Mouse (Mus musculus): Measurements from ENCODE around the gene Slc36a3.
A peak's percentile ranks its signal among the peaks of the same experiment; 100 is the strongest.
"Not testable (repeated sequence)": the region's sequence is repeated elsewhere in the genome, so short reads cannot be mapped to it uniquely, and the experiment has no call there.

The Slc36a3 gene

DNA sequence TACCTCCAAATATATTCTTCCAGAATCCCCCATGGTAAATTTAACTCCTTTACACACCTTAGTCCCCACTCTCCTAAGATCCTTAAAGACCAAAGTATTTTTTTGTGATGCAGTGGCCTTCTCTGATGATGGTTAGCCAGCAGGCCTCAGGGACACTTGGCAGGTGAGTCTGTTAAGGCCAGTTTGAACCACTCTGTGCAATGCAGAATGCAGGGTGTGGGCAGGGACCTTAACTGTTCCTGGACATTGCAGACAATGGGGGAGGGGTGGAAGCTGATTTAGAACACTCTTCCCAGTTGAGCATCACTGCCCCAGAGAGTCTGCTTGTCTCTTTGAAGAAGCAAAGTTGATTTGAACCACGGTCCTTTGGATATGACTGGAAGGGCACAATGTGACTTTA lies 4.7 kb downstream of the Slc36a3 start:
- no peak for DNase-seq (ENCODE audit: low read depth, low spot score)

DNA sequence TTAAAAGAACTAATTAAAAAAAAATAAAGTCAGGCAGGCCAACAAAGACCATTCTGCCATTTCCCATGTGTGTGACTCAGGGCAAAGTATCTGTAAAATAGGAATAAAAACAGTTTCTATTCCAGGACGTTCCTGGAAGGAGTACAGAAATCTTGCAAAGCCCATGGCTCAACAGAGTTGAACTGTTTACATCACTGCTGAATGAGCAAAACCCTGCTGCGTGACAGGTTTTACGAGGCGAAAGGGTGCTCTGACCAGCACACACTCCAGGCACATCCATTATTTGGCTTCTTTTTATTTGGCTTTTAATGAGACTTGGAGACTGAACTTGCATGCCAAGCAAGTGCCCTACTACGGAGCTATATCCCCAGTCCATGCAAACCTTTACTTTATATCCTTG lies 7.5 kb downstream of the Slc36a3 start:
- DNase-seq (ENCODE audit: low read depth, low spot score), result no peak

DNA sequence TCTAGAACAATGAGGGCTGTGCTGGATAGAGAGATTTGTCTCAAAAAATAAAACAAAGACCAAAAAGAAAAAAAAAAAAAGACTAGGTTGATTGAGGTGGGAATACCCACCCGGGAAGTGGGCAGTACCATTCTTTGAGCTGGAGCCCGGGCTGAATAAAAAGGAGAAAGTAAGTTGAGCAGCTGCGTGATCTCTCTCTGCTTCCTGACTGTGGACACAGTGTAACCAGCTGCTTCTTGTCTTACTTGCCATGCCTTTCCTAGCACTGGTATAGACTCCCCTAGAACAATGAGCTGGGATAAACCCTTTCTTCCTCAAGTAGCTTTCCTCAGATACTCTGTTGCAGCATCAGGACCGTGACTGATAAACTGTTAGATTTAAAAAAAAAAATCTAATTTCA lies 10.0 kb downstream of the Slc36a3 start:
- DNase-seq (ENCODE audit: low read depth, low spot score), result no peak

DNA sequence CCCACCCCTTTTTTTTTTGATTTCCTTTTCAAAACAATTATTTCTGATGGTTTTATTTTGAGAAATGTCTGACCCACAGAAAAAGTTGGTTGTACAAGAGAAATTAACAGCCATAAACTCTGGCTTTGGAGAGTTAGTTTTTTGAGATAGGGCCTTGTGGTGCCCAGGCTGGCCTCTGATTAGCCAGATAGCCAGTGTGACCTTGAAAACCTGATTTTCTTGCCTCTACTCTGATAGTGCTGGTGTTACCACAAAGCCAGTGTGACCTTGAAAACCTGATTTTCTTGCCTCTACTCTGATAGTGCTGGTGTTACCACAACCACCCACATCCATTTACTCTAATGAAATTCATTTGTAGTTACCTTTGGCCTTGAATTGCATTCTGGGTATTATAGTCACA lies 13.9 kb downstream of the Slc36a3 start:
- no peak for DNase-seq (ENCODE audit: low read depth, low spot score)

DNA sequence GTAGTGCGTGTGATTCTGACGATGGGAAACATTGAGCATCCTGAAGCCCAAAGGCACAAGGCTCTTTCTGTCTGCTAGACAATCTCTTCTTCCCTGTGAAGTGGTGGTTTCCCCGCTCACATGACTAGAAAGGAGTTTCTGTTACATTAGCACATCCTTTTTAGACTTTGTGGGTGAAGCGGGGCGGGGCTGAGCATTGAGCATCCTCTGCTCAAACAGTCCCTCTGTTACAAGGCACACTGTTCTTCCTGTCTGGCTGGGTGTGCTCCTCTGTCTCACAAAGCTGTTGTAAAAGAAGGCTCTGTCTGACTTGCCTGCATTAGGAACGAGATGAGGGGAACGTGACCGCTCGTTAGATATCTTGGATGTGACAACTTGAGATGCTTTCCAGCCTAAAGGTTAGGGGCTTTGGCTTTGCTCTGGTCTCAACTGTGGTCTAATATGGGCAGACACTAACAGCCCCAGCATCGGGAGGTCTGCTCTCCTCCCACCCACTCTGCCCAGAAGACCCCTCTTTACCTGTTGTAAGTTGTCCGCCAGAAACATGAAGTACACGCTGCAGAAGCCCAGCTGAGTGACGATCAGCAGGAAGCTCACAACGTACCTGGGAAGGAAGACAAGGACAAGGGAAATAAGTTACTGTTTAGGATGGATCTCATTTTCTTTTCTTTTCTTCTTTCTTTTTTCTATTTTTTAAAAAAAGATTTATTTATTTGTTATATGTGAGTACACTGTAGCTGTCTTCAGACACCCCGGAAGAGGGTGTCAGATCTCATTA lies 14.5 kb downstream of the Slc36a3 start:
- DNase-seq (ENCODE audit: low read depth, low spot score), result no peak

DNA sequence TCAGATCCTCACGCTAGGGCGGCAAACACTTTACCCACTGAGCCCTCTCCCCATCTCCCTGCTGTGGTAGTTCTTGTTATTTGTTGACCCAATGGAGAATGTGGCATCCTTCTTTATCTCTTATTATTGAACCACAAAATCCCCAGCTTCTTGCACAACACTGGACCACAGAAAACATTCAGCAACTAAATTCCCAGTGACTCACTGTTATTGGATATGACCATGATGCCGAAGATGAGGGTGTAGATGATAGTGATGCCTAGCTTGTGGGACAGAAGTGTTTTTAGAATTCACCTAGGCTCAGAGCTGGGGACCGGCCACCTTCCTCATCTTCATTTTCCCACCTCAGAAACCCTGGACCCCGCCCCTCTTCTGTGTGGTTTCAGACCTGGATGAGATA lies 16.6 kb downstream of the Slc36a3 start:
- DNase-seq (ENCODE audit: low read depth, low spot score), result no peak

DNA sequence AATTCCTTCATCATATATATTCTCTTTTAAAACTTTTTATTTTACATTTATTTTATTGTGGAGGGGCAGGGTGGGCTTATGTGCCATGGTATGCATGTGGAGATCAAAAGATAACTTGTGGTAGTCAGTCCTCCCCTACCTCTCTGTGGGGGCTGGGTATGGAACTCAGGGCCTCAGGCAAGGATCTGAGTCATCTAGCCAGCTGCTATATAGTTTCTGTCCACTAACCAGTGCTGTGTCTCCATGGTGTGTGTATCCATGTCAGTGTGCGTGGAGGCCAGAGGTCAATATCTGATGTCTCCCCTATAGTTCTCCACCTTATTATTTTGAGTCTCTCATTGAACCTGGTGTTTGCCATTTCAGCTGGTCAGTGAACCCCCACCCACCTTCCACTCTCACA lies 17.1 kb downstream of the Slc36a3 start:
- DNase-seq (ENCODE audit: low read depth, low spot score), result no peak

DNA sequence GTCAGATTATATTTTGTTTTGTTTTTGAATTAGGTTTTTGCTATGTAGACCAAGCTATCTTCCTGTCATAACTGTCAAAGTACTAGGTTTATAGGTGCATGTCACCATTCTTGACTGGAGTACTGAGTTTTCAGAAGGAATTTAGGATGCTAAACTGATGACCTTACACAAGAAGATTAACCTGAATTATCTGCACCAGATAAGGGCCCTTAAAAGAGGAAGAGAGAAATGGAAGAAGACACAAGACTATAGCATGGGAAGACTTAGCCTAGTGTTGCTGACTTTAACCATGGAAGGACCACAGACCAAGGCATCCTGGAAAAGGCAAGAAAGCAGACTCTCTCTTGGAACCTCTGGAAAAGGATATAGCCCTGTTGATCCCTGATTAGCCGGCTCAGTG lies 18.3 kb downstream of the Slc36a3 start:
- DNase-seq (ENCODE audit: low read depth, low spot score), result no peak

DNA sequence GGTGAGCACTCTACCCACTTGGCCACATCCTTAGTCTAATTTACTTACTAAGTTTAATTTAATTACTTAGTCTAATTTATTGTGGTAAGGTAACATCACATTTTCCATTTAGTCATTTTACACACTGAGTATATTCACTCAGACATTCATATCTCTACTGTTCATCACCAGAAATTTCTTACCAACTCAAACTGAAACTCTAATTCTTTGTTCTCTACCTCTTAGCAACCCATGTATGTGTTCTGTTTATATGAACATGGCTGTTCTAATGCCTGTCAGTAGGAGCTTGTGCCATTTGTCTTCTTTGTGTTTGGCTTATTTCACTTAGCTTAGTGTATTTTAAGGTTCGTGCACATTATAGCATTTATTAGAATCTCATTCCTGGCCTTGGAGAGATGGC lies 19.6 kb downstream of the Slc36a3 start:
- no peak for DNase-seq (ENCODE audit: low read depth, low spot score)

DNA sequence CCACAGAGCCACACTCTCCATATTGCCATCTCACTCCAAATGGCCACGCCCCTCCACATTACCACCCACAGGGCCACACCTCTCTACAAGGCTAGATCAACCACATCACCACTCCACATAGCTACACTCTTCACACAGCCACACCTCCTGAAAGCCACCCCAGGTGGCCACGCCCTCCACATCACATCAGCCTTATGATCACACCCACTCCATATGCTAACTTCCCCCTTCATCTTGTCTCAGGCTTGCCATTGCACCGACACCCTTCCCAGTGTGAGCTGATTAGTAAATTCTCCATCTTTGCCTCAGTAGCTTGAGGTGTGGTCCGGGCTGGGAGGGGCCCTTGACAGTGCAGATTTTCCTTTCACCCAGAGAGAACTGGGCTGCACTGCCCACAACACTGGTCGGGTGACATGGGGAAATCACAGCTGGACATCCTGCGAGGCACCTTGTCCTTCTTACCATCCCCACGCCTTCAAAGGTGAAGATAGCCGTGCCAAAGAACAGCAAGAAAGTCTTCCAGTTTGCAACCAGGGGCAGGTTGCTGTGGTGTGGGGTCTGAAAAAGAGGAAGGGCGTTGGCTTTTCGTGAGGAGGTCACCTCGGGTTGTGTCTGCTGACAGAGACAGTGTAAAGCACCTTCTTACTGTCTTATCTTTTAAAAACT lies 20.3 kb downstream of the Slc36a3 start:
- DNase-seq (ENCODE audit: low read depth, low spot score), result peak; percentile 30

DNA sequence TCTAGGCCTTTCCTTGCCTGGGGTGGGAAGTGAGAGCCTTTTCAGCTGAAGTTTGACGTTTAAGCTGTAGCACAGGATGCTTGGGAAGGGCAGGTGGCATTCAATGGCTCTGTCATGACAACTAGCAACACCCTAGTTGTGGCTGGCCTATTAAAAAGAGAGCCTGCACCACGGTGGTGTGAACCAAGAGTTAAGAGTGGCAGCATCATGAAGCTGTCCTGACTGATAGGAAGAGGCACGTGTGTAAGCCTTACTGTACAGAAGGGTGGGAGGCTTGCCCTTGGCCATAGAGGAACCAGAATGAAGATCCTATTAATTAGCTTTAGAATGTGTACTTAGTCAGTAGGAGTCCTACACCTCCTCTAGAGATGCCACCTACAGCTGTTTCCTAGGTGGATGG lies 23.1 kb downstream of the Slc36a3 start:
- DNase-seq (ENCODE audit: low read depth, low spot score), result no peak

DNA sequence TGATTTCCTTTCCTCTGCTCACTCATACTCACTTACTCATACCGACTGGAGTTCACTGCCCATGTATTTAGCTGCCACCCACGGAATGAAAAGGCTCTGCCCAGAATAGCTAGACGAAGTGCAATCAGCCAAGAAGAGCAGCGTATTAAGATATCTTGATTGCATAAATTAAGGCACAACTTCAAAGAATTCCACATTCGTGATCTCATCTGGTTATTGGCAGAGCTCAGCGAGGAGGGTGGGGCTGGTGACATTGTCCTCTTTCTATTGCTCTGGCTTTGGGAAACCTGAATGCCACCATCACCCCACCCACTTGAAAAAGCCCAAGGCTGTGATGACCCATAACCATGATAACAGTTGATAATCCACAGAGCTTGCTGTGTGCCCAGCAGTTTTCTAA lies 23.6 kb downstream of the Slc36a3 start:
- DNase-seq (ENCODE audit: low read depth, low spot score), result no peak

DNA sequence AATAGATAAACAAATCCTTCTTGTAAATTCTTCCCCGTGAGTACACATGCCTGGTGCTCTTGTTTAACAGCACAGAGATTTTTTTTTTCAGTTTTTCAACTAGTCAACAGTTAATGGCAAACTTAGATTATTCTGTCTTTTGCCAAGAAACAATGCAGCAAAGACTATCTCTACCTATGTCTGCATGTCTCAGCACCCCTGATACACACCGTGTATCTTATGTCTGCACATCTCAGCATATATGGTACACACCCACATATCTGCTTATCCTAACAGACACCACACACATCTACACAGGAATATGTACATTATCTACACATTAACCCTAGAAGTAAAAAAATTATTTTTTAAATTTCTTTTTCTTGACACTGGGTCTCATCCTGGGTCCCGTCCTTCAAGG lies 24.8 kb downstream of the Slc36a3 start:
- no peak for DNase-seq (ENCODE audit: low read depth, low spot score)

DNA sequence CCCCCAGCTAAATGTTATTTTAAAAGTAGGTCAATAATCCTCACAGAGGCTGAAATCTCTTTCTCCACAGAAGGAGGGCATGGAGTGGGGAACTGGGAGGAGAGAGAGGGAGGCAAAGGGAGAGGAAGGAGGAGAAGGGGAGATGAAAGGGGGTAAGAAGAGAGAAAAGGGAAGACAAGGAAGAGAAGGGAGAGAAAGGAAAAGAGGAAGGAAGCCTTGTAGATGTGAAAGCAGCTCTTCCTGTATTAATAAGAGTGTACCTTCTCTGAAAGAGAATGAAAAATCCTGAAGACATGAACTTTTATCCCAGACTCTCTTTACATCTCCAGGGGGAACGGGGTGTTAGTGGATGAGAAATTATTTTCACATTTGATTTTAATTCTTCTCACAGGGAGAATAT lies 30.1 kb downstream of the Slc36a3 start:
- DNase-seq (ENCODE audit: low read depth, low spot score), result no peak

DNA sequence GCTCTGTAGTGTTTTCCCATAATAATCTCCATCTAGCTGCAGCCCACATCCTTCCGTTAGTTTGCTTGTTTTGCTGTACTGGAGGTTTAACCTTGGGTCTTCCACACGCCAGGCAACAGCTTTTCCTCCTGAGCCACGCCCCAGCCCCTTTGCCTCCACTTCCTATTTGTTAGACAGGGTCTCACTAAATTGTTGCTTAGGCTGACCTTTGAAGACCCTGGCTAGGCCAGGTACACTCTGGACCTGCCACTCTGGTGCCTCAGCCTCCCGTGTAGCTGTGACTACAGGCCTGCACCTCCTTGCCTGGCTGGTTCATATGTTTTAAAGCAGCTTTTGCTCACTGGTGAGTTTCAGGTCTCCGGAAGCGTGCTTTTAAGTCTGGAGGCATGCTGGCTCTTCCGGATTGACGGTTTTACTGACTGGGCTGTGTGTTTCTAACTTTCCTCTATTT lies 30.7 kb downstream of the Slc36a3 start:
- no peak for DNase-seq (ENCODE audit: low read depth, low spot score)

DNA sequence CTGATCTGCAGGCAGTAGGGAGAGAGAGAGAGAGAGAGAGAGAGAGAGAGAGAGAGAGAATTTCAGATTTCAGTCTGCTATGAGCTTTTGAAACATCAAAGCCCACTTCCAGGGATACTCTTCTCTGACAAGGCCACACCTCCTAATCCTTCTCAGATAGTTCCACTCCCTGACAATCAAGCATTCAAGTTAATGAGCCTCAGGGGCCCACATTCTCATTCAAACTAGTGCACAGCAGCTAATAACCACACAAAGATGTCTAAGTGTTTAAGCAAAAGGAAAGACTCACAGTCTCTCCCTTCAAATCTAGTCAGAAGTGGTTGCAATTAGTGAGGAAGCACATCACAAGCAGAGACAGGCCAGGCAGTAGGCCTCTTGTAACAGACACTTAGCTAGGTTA lies 31.2 kb downstream of the Slc36a3 start:
- DNase-seq (ENCODE audit: low read depth, low spot score), result no peak

DNA sequence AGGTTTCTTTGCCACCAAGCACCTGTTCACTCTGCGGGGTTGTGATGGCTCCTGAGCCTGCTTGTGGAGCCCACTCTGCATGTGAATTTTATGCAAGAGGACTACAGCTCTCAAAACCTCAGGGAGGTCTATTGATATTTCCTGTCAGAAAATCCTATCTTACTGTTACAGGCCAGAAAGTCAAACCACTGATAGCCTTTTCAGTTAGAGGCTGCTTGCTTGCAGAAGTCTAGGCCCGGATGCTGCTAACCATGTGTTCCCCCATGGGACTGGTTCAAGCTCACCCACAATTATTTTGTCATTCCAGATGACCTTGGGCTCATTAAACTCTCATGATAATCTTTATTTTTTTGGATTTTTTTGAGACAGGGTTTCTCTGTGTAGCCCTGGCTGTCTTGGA lies 34.5 kb downstream of the Slc36a3 start:
- DNase-seq (ENCODE audit: low read depth, low spot score), result no peak

DNA sequence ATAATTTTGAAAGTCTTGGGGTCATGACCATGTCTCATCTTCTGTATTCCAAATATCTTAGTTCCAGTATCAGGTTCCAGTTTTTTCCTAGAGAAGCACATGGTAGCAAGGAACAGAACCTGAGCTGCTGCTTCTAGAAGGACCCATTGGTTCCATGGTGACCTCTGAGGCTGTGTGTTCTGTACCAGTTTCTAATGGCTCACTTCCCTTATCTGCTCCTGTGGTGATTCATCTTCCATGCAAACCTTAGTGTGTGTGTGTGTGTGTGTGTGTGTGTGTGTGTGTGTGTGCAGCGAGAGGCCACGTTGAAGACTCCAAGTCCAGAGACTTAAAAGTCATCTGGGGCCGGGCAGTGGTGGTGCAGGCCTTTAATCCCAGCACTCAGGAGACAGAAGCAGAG lies 35.5 kb downstream of the Slc36a3 start:
- DNase-seq (ENCODE audit: low read depth, low spot score), result no peak

DNA sequence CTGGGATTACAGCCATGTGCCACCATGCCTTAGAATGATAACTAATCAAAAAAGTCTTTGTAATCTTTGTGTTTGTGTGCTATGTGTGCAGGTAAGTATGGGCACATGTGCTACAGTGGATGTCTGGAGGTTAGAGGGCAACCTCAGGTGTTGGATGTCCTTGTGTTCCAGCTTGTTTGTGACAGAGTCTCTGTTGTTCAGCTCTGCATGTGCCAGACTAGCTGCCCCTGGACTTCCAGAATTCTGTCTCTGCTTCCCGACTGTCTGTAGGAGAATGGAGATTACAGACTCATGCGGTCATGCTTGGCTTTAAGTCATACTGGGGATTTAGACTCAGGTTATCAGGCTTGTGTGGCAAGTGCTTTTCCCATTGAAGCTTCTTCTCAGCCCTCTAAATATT lies 37.2 kb downstream of the Slc36a3 start:
- DNase-seq (ENCODE audit: low read depth, low spot score), result no peak

DNA sequence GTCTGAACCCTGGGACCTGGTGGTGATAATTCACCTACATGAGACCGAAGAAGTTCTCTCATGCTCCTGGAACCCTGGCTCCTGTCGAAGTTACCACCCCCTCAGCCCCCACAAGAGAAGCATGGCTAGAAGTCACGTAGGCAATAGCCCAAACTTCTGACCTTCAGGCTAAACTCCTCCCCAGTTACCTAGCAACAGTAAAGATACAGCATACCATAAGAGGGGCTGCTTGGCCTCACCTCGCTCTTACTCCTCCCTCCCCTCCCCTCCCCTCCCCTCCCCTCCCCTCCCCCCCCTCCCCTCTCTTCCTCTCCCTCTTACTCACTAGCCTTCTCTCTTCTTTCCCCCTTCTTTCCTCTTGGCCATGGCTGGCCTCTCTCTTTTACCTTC lies 37.7 kb downstream of the Slc36a3 start:
- DNase-seq (ENCODE audit: low read depth, low spot score), result not testable (repeated sequence)

DNA sequence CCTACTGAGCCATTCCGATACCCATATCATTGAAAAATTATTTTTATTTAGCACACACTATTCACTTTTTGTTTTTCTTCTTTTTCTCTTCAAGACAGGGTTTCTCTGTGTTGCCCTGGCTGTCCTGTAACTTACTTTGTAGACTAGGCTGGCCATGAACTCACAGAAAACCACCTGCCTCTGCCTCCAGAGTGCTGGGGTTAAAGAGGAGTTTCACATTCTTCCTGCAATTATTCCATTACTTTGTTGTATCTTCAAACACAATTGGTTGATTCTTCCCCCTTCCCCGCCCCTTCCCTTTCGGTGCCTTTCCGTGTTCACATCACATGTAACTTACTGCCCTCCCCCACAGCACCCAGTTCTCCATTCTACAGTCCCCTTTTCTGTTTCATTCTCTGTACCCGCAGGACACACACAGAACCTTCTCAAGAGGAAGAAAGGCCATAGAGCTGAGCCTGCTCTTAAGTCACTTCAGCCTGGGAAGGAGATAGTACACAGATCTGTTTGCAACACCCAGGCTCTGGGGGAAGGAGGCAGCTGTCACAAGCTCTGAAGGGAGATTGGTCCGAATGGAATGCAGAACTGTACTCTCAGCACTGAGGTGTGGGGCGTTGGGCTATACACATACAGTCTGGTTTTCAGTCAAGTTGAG lies 38.2 kb downstream of the Slc36a3 start:
- DNase-seq (ENCODE audit: low read depth, low spot score), result no peak

DNA sequence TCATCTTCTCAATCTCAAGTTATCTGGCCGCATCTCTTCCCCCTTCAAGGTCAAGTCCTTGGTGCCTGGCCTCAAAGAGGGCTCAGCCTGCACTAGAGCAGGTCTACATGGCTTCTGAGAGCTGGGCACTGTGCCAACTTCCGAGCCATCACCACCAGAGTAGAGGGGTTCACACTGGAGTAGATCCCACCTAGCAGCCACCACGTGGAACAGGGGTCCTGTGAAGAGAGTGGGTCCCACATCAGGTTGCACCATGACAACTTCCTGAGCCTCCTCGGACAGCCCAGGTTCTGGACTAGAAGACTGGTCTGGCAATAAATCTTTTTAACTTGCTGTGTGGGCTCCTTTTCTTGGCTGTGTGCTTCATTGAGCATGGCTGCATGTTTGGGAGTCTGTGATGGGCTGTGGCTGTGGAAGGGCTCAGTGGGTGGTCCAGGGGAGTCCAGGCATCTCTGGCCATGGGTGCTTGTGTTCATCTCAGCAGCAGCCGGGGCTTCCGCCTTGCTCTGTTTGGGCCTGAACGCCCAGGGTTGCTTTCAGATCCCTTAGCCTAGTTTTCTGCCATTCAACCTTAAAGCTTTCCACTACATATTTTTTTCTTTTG lies 40.8 kb downstream of the Slc36a3 start:
- DNase-seq (ENCODE audit: low read depth, low spot score), result no peak

Measured in c-Kit-negative CD71-positive TER-119-positive erythroid progenitor cells, embryonic 14.5 days (primary cell).